Mouse (Mus musculus): ENCODE results near the gene Apbb2.

DNA sequence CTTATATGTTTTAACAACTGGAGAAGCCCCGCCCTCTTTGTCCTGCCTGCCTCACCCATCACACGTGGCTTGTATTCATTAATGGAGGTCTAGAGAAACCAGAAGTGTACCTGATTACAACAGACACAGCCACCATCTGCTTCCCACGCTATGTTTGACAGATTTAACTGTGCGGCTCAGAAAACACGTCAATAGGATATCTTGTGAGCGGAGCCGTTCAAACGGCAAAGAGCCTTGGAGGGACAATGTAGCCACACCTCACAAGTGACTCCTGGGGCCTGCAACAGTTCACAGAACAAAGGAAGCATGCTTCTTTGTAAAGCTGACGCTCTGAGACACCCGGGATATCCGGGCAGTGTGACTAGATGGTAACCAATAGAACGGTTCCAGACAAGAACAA is 145.0 kb downstream of the Apbb2 start:
- TF ChIP-seq CTCF (IDR thresholded peaks at IDR 0.05; ENCODE audit: control insufficient read depth, insufficient read depth, insufficient read length): no peak
- no peak for TF ChIP-seq CEBPB (IDR thresholded peaks at IDR 0.05; ENCODE audit: low read depth)
- TF ChIP-seq MAX (IDR thresholded peaks at IDR 0.05): no peak
- TF ChIP-seq MYOD1 (IDR thresholded peaks at IDR 0.05; ENCODE audit: control insufficient read depth, insufficient read length, low read depth): no peak
- TF ChIP-seq USF1 (IDR thresholded peaks at IDR 0.05; ENCODE audit: low read depth): no peak
- no peak for TF ChIP-seq MYOG (IDR thresholded peaks at IDR 0.05; ENCODE audit: control insufficient read depth, extremely low read depth, insufficient read length)
- no peak for TF ChIP-seq FOSL1 (IDR thresholded peaks at IDR 0.05; ENCODE audit: insufficient read depth, low read length, poor library complexity, severe bottlenecking)
